Mouse (Mus musculus) adrenal gland, postnatal 14 days (tissue): ENCODE measurements around the gene Zfhx3. TPM values are rescaled to one million over a fixed set of nuclear protein-coding genes. Genes with fewer than 3 reads are reported as not detected.

Experiments
- DNase-seq: peaks from one replicate; pipeline ENCODE4 v3.0.0; 2021; ENCODE audit warnings: mixed read lengths
- total RNA-seq: library from RNA; stranded (reverse); gene quantifications from 2 replicates; pipeline ENCODE4 v1.2.3, GENCODE M21; 2021

Zfhx3 gene
- total RNA-seq, 1 experiment from 2014 or later, result 43.5 TPM

DNA sequence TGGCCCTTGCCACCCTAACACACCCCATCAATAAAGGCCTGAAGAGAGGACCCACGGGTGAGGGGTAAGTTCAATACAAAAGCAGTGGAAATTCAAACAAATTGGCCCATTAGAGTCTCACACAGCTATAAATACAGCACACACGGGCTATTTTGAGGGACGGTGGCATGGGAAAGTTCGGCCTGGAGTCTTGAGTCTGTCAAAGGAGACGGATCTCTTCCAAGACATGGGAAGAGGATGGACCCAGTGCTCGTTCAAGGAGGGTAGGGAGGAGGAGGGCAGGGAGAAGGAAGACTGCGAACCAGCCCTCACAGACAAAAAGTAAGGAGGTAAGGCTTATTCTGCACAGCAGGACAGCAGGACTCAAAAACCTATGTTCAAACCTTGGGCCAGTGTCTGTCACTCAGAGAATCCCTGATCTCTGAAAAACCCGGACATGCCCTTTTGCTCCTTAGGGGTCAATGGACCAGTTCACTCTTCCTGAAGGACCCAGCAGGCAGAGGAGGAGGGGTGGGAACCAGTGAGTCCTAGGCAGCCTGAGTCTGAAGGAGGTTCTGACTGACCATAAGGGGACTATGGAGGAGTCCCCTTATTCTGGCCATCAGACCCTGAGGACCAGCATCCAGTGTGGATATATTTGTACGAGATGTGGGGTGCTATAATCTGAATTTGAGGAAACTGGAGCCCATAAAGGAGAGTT, 652.1 kb downstream of the Zfhx3 start:
- DNase-seq, result no peak

GRCm38 (mm10) chr8:108595061-108595419, 652.6 kb downstream of the Zfhx3 start:
- DNase-seq, result no peak

DNA sequence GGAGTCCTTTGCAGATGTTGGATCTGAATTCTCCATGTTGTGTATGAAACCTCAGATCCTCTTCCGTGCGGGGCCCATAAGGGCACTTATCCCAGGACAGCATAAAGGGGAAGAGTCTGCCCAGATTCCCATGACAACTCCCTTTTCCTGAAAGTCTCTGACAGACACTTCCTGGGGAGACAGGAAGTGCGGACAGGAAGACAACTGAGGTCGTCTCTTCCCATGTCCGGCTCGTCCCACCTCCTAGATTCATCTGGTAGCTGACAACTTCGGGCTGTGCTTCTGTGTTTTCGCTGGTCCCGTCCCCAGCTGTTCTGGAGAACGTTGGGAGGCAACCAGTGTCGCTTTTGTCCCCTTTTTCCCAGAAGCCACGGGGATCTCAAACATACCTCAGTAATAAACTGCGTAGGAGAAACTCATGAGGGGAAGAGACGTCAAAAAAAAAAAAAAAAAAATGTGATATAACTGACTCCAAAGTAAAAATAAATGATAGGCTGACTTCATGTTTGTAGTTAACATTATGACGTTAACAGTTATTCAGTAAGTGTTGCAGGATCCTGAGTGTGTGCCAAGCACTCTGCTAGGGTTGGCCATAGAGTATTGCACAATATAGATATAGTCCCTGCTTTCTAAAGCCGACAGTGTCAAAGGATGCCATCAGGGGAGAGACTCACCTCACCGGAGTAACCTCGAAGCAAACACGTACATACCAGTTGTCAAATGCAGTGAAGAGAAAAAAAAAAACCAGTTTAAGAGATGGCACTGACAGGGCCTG, 653.5 kb downstream of the Zfhx3 start:
- no peak for DNase-seq

- no peak for DNase-seq
Measured at GRCm38 (mm10) chr8:108599003-108599402, 656.6 kb downstream of the Zfhx3 start.

DNA sequence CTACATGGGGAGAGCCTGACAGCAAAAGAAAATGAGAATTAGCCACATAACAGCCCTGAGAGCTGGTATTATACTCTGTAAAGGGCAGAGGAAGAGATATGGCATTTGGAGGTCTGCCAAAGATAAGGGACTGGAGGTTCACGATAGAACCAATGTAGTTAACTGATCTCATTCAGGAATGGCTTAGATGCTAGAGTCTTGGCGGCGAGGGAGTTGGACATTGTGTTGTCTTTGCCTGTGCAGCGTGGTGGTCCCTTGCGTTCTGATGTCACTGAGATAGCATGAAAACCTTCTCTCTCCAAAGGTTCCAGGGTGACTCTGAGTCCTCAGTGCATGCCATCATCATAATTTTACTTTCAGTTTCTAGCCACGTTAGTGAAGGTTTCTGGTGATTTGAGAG, 657.1 kb downstream of the Zfhx3 start:
- peak; percentile 49 for DNase-seq

- no peak for DNase-seq
Measured at GRCm38 (mm10) chr8:108608678-108609077, 666.2 kb downstream of the Zfhx3 start.

- no peak for DNase-seq
Measured at GRCm38 (mm10) chr8:108609114-108609513, 666.7 kb downstream of the Zfhx3 start.

GRCm38 (mm10) chr8:108611141-108611674, 668.8 kb downstream of the Zfhx3 start:
- DNase-seq, result no peak

GRCm38 (mm10) chr8:108611792-108612413, 669.5 kb downstream of the Zfhx3 start:
- DNase-seq, result peak; percentile 17

GRCm38 (mm10) chr8:108612815-108613214, 670.4 kb downstream of the Zfhx3 start:
- DNase-seq, result peak; percentile 47

GRCm38 (mm10) chr8:108613280-108613679, 670.8 kb downstream of the Zfhx3 start:
- DNase-seq, result no peak

- DNase-seq, result no peak
Measured at GRCm38 (mm10) chr8:108621296-108621695, 678.9 kb downstream of the Zfhx3 start.

- no peak for DNase-seq
Measured at GRCm38 (mm10) chr8:108623660-108624059, 681.2 kb downstream of the Zfhx3 start.

GRCm38 (mm10) chr8:108625571-108626120, 683.2 kb downstream of the Zfhx3 start:
- DNase-seq, result peak; percentile 65

- DNase-seq, result no peak
Measured at GRCm38 (mm10) chr8:108631069-108631468, 688.6 kb downstream of the Zfhx3 start.

- DNase-seq, result no peak
Measured at GRCm38 (mm10) chr8:108634282-108634681, 691.8 kb downstream of the Zfhx3 start.

GRCm38 (mm10) chr8:108637887-108638286, 695.4 kb downstream of the Zfhx3 start:
- DNase-seq, result no peak

GRCm38 (mm10) chr8:108645660-108646059, 703.2 kb downstream of the Zfhx3 start:
- no peak for DNase-seq

DNA sequence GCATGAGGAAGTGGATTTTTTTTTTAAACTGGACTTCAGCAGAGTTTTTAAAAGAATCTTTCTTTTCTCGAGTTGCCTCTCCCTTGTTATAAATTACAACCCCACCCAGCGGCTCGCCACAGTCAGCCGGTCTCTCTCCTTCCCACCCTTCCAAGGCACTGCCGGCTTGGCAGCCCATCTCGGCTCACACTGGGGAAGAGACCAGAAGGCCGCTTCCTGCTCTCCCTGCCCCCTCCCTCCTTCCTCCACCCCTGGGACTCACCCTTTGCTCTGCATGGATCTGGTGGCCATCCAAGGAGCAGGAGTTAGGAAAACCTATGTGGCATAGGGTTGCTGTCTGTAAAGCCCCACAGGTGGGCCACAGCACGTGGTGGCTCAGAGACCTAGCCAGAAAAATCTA, 705.1 kb downstream of the Zfhx3 start:
- DNase-seq, result peak; percentile 72

DNA sequence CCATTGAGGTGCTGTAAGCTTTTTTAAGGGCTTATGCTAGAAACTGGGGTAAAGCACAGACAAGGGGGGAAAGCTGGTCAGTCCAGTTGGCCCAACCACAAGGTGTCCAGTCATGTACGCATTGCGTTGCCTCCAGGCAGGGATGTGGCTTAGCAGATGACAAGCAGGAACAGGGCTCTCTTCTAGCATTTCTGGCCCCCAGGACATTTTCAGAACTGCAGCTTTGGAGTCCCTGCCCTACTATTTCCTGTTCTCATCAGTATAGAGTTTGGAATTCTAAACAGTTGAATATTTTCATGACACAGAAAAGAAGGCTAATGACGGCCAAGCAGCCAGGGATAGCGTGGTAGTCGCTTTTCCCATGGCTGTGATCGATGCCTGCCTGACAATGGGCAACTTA, 706.5 kb downstream of the Zfhx3 start:
- no peak for DNase-seq

DNA sequence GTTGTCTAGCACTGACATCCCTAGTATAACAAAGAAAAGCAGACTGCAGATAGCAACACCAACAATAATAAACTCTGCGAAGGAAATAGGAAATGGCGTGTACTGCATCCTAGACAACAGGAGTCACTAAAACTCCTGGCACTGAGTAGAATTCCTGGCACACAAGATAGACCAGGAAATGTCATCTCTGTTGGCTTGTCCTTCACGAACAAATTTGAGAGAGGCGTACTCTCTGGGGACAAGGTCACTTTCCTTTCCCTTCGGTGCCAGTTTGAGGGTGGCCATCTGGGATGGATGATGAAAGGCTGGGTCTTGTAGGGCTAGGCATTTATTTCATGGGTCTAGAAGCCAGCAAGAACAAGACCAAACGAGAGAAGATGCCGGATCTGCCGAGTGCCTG, 708.4 kb downstream of the Zfhx3 start:
- peak; percentile 61 for DNase-seq

DNA sequence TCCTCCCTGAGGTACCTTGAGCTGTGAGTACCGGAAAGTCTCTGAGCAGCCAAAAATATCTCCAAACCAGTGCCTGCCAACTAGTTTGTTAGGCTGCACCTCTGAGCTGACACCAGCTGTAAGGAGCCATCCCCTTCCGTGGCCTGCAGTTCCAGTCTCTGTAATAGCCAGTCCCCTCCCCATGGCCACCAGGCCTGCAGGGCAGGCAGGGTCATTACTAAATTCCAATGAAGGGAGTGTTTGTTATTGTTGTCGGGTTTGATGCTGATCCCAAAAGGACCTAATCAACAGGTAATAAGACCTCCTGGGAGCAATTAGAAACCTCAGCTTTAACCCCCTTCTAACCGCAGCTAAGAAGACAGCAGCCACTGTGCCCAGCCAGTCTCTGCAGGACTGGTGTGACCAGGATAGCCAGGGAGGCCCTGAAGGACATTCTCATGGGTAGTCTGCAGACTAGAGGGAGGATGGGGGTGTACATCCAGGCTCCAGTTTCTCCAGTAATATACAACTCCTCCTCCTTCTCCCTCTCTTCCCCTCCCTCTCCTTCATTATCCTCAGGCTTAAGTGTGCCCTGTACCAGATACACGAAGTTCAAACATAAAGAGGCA, 719.1 kb downstream of the Zfhx3 start:
- no peak for DNase-seq
